Mouse (Mus musculus): ENCODE data around the gene Sval2. TPM values are rescaled to one million over a fixed set of nuclear protein-coding genes. Genes with fewer than 3 reads are reported as not detected.

Sval2 gene
- not detected in 2 replicates for polyA plus RNA-seq (2012; rRNA removed)

GRCm38 (mm10) chr6:41852689-41853088 lies at the start of gene Sval2:
Sval2 (plus strand) TSS chr6:41852989.
- Histone ChIP-seq H3K27me3 (ENCODE audit: control insufficient read depth, insufficient read depth, low read length) (no peaks in the 10 kb centered on the region), H3K4me1 (ENCODE audit: control insufficient read depth, insufficient read depth, low read length) (no peaks in the 10 kb centered on the region), H3K4me3 (ENCODE audit: control insufficient read depth, low read depth, low read length) (no peak within 1 kb of the TSS), H3K27ac (ENCODE audit: control insufficient read depth, insufficient read depth, low read depth, low read length) (no peak within 1 kb of the TSS), H3K36me3 (ENCODE audit: control insufficient read depth, insufficient read depth, low read length) (no peaks in the 10 kb centered on the region)
- TF ChIP-seq CTCF (IDR thresholded peaks at IDR 0.05; ENCODE audit: control insufficient read depth, insufficient read depth, insufficient replicate concordance, low read depth, low read length) (no peak), POLR2A (IDR thresholded peaks at IDR 0.05; ENCODE audit: control insufficient read depth, low read depth, low read length) (no peak)

GRCm38 (mm10) chr6:41824086-41824485 lies 28.7 kb upstream of the Sval2 start:
- TF ChIP-seq CTCF (IDR thresholded peaks at IDR 0.05; ENCODE audit: control insufficient read depth, insufficient read depth, insufficient replicate concordance, low read depth, low read length): no peak
- no peak for TF ChIP-seq POLR2A (IDR thresholded peaks at IDR 0.05; ENCODE audit: control insufficient read depth, low read depth, low read length)
- Histone ChIP-seq H3K27ac (ENCODE audit: control insufficient read depth, insufficient read depth, low read depth, low read length) (no peak overlapping the region), H3K4me1 (ENCODE audit: control insufficient read depth, insufficient read depth, low read length) (no peaks in the 10 kb centered on the region), H3K4me3 (ENCODE audit: control insufficient read depth, low read depth, low read length) (no peak overlapping the region), H3K27me3 (ENCODE audit: control insufficient read depth, insufficient read depth, low read length) (no peaks in the 10 kb centered on the region), H3K36me3 (ENCODE audit: control insufficient read depth, insufficient read depth, low read length) (no peaks in the 10 kb centered on the region)

- no peak for TF ChIP-seq POLR2A (IDR thresholded peaks at IDR 0.05; ENCODE audit: control insufficient read depth, low read depth, low read length)
- no peak for TF ChIP-seq CTCF (IDR thresholded peaks at IDR 0.05; ENCODE audit: control insufficient read depth, insufficient read depth, insufficient replicate concordance, low read depth, low read length)
- H3K27me3 ChIP-seq (ENCODE audit: control insufficient read depth, insufficient read depth, low read length): no peaks in the 10 kb centered on the region
- H3K4me3 ChIP-seq (ENCODE audit: control insufficient read depth, low read depth, low read length): no peak overlapping the region
- H3K27ac ChIP-seq (ENCODE audit: control insufficient read depth, insufficient read depth, low read depth, low read length): no peak overlapping the region
- H3K4me1 ChIP-seq (ENCODE audit: control insufficient read depth, insufficient read depth, low read length): no peaks in the 10 kb centered on the region
- H3K36me3 ChIP-seq (ENCODE audit: control insufficient read depth, insufficient read depth, low read length): no peaks in the 10 kb centered on the region
Observed at GRCm38 (mm10) chr6:41829516-41829915, 23.3 kb upstream of the Sval2 start.

GRCm38 (mm10) chr6:41847235-41847634 lies 5.6 kb upstream of the Sval2 start, which contains the start of gene Pip:
Pip (plus strand) TSS chr6:41847535.
- Histone ChIP-seq H3K4me3 (ENCODE audit: control insufficient read depth, low read depth, low read length) (no peak within 1 kb of the TSS), H3K4me1 (ENCODE audit: control insufficient read depth, insufficient read depth, low read length) (no peaks in the 10 kb centered on the region), H3K27ac (ENCODE audit: control insufficient read depth, insufficient read depth, low read depth, low read length) (no peak within 1 kb of the TSS), H3K36me3 (ENCODE audit: control insufficient read depth, insufficient read depth, low read length) (no peaks in the 10 kb centered on the region), H3K27me3 (ENCODE audit: control insufficient read depth, insufficient read depth, low read length) (no peaks in the 10 kb centered on the region)
- no peak for TF ChIP-seq CTCF (IDR thresholded peaks at IDR 0.05; ENCODE audit: control insufficient read depth, insufficient read depth, insufficient replicate concordance, low read depth, low read length)
- no peak for TF ChIP-seq POLR2A (IDR thresholded peaks at IDR 0.05; ENCODE audit: control insufficient read depth, low read depth, low read length)

- TF ChIP-seq POLR2A (IDR thresholded peaks at IDR 0.05; ENCODE audit: control insufficient read depth, low read depth, low read length) (no peak), CTCF (IDR thresholded peaks at IDR 0.05; ENCODE audit: control insufficient read depth, insufficient read depth, insufficient replicate concordance, low read depth, low read length) (no peak)
- Histone ChIP-seq H3K4me1 (ENCODE audit: control insufficient read depth, insufficient read depth, low read length) (no peaks in the 10 kb centered on the region), H3K36me3 (ENCODE audit: control insufficient read depth, insufficient read depth, low read length) (no peaks in the 10 kb centered on the region), H3K27me3 (ENCODE audit: control insufficient read depth, insufficient read depth, low read length) (no peaks in the 10 kb centered on the region), H3K27ac (ENCODE audit: control insufficient read depth, insufficient read depth, low read depth, low read length) (no peak overlapping the region), H3K4me3 (ENCODE audit: control insufficient read depth, low read depth, low read length) (no peak overlapping the region)
Observed at GRCm38 (mm10) chr6:41864038-41864437, 11.2 kb downstream of the Sval2 start.

- Histone ChIP-seq H3K27ac (ENCODE audit: control insufficient read depth, insufficient read depth, low read depth, low read length) (no peak overlapping the region), H3K4me3 (ENCODE audit: control insufficient read depth, low read depth, low read length) (no peak overlapping the region), H3K36me3 (ENCODE audit: control insufficient read depth, insufficient read depth, low read length) (no peaks in the 10 kb centered on the region), H3K4me1 (ENCODE audit: control insufficient read depth, insufficient read depth, low read length) (no peaks in the 10 kb centered on the region), H3K27me3 (ENCODE audit: control insufficient read depth, insufficient read depth, low read length) (no peaks in the 10 kb centered on the region)
- TF ChIP-seq POLR2A (IDR thresholded peaks at IDR 0.05; ENCODE audit: control insufficient read depth, low read depth, low read length): no peak
- TF ChIP-seq CTCF (IDR thresholded peaks at IDR 0.05; ENCODE audit: control insufficient read depth, insufficient read depth, insufficient replicate concordance, low read depth, low read length): no peak
Observed at GRCm38 (mm10) chr6:41911625-41912024, 58.8 kb downstream of the Sval2 start.

Other genes starting within 250 kb of the Sval2 start
- 3.2 and 3.3 TPM in 2 replicates for gene Ephb6, start 247.5 kb upstream of the Sval2 start, polyA plus RNA-seq (2012; rRNA removed)
- 0.42 and 3.0 TPM in 2 replicates for gene Trpv6, start 216.6 kb upstream of the Sval2 start, polyA plus RNA-seq (2012; rRNA removed)
- 0.12 and 0.24 TPM in 2 replicates for gene Trpv5, start 172.2 kb upstream of the Sval2 start, polyA plus RNA-seq (2012; rRNA removed)
- 508 and 690 TPM in 2 replicates for gene Llcfc1, start 168.6 kb upstream of the Sval2 start, polyA plus RNA-seq (2012; rRNA removed)
- 1.2 and 3.4 TPM in 2 replicates for gene Kel, start 148.7 kb upstream of the Sval2 start, polyA plus RNA-seq (2012; rRNA removed)
- gene Olfr459, start 77.8 kb upstream of the Sval2 start, polyA plus RNA-seq (2012; rRNA removed): not detected in 2 replicates
- gene Pip, start 5.5 kb upstream of the Sval2 start, polyA plus RNA-seq (2012; rRNA removed): not detected in 2 replicates
- gene Sval1, start 98.6 kb downstream of the Sval2 start, polyA plus RNA-seq (2012; rRNA removed): not detected in 2 replicates
- gene Sval3, start 115.2 kb downstream of the Sval2 start, polyA plus RNA-seq (2012; rRNA removed): not detected in 2 replicates
- not detected in 2 replicates for gene Sva, start 185.4 kb downstream of the Sval2 start, polyA plus RNA-seq (2012; rRNA removed)

All from testis, adult 2 months (tissue).